Mouse (Mus musculus) ES-Bruce4 (cell line): ENCODE measurements around the gene Cacul1.

ENCODE experiments used
- CTCF ChIP-seq: IDR thresholded peaks from one replicate; pipeline ENCODE4 v1.8.1; 2011; ENCODE audit warnings: low read depth, low read length
- EP300 ChIP-seq: IDR thresholded peaks from 2 replicates; pipeline ENCODE4 v1.6.1; 2011; ENCODE audit warnings: low read depth, low read length; ENCODE audit not compliant: insufficient read depth
- POLR2A ChIP-seq: IDR thresholded peaks from one replicate; pipeline ENCODE4 v1.8.1; 2011; ENCODE audit warnings: low read length; ENCODE audit not compliant: insufficient read depth

- TF ChIP-seq EP300, result no peak
- TF ChIP-seq POLR2A, result no peak
- TF ChIP-seq CTCF, result no peak
Observed at GRCm38 (mm10) chr19:60500209-60500608, 80.6 kb downstream of the Cacul1 start.
